Mouse (Mus musculus) layer of hippocampus, postnatal 14 days (tissue): ENCODE measurements around the gene Map3k13. TPM values are rescaled to one million over a fixed set of nuclear protein-coding genes. Genes with fewer than 3 reads are reported as not detected.
"Not testable (repeated sequence)": the region's sequence is repeated elsewhere in the genome, so short reads cannot be mapped to it uniquely, and the experiment has no call there.

ENCODE experiments used
- DNase-seq, 2 experiments: peaks; one replicate each; pipeline ENCODE4 v3.0.0; 2021 to 2022; ENCODE audit warnings: low spot score in 2 of 2, mixed read lengths in 1 of 2
- long read RNA-seq, 2 experiments: library from polyadenylated mRNA; stranded (forward); transcript quantifications; one replicate each; pipeline ENCODE4 v2.0.0; 2021
- total RNA-seq, 2 experiments: library from RNA; stranded (reverse); gene quantifications; 2 replicates each; pipeline ENCODE4 v1.2.3; 2021

Gene Map3k13
- 10 to 100 TPM; 14.7 to 15.1 TPM for total RNA-seq
- long read RNA-seq, experiment 1, full-length matches to known transcripts = 1 of 5 reads
- long read RNA-seq, experiment 1, partial matches to known transcripts = 0 of 5 reads
- long read RNA-seq, experiment 1, other reads (novel, unspliced or antisense) = 4 of 5 reads
- long read RNA-seq, experiment 2, partial matches to known transcripts = 1 of 9 reads
- long read RNA-seq, experiment 2, other reads (novel, unspliced or antisense) = 8 of 9 reads

GRCm38 (mm10) chr16:21793875-21794696 is at the start of gene Map3k13:
Map3k13 (plus strand) TSS chr16:21794346.
- peak; percentile 94 to 96 for DNase-seq

- DNase-seq = no peak
These were observed 35.7 kb upstream of the Map3k13 start for GRCm38 (mm10) chr16:21758447-21758846.

- DNase-seq = peak in 1 of 2 experiments; percentile 4
These were observed 25.9 kb upstream of the Map3k13 start for GRCm38 (mm10) chr16:21768255-21768654.

GRCm38 (mm10) chr16:21769667-21770066 is 24.5 kb upstream of the Map3k13 start:
- DNase-seq = no peak

- DNase-seq = no peak
These were observed 19.4 kb upstream of the Map3k13 start for GRCm38 (mm10) chr16:21774725-21775124.

GRCm38 (mm10) chr16:21778293-21778866 is 15.8 kb upstream of the Map3k13 start:
- no peak for DNase-seq

GRCm38 (mm10) chr16:21779149-21779548 is 15.0 kb upstream of the Map3k13 start:
- DNase-seq = no peak

GRCm38 (mm10) chr16:21781277-21781676 is 12.9 kb upstream of the Map3k13 start:
- DNase-seq = no peak

GRCm38 (mm10) chr16:21781895-21782294 is 12.3 kb upstream of the Map3k13 start:
- no peak for DNase-seq

GRCm38 (mm10) chr16:21782807-21783206 is 11.3 kb upstream of the Map3k13 start:
- DNase-seq = no peak

- DNase-seq = no peak
These were observed 9.1 kb upstream of the Map3k13 start for GRCm38 (mm10) chr16:21785000-21785399.

- no peak for DNase-seq
These were observed 7.8 kb upstream of the Map3k13 start for GRCm38 (mm10) chr16:21786317-21786716.

- peak; percentile 7 to 13 for DNase-seq
These were observed 6.4 kb upstream of the Map3k13 start, which contains the start of gene Ehhadh for GRCm38 (mm10) chr16:21787516-21788353. Ehhadh (minus strand) TSS chr16:21787807.

GRCm38 (mm10) chr16:21788581-21788980 is 5.6 kb upstream of the Map3k13 start:
- no peak for DNase-seq

GRCm38 (mm10) chr16:21789180-21789579 is 5.0 kb upstream of the Map3k13 start:
- no peak for DNase-seq

- no peak for DNase-seq
These were observed 3.7 kb upstream of the Map3k13 start for GRCm38 (mm10) chr16:21790469-21790868.

GRCm38 (mm10) chr16:21791779-21792178 is 2.4 kb upstream of the Map3k13 start:
- no peak for DNase-seq

GRCm38 (mm10) chr16:21793080-21793810 is 901 bp upstream of the Map3k13 start:
- not testable (repeated sequence) for DNase-seq

- no peak for DNase-seq
These were observed 525 bp downstream of the Map3k13 start for GRCm38 (mm10) chr16:21794697-21795045.

GRCm38 (mm10) chr16:21795071-21795470 is 925 bp downstream of the Map3k13 start:
- no peak for DNase-seq

- DNase-seq = no peak
These were observed 10.1 kb downstream of the Map3k13 start for GRCm38 (mm10) chr16:21804258-21804657.
